Mouse (Mus musculus): ENCODE data around the gene Ubqln4. TPM values are rescaled to one million over a fixed set of nuclear protein-coding genes. Genes with fewer than 3 reads are reported as not detected.

The Ubqln4 gene
- total and polyA plus RNA-seq, 3 experiments = 22.8 to 62.2 (median 39.6) TPM

- H3K27ac ChIP-seq (ENCODE audit: insufficient read depth, low read depth) = no peak overlapping the region
- peak; percentile 73 for DNase-seq (ENCODE audit: extremely low read depth)
- in situ Hi-C loops (cut with MboI; ENCODE audit: low pct_ligation_motif_present, low pct_unique_long_range_greater_than_20kb, low sequenced_read_pairs) = loop anchor here (25.0 kb wide), 1 partner anchor 121 kb away; no protein-coding TSS in a partner anchor
- peaks cover 8% of the 10 kb centered on the region for H3K27me3 ChIP-seq (replicated peaks)
- H3K9ac ChIP-seq (ENCODE audit: insufficient read depth, low read depth) = peak overlapping the region; percentile 39
- dilution Hi-C loops (cut with MboI; ENCODE audit: extremely low pct_ligation_motif_present, extremely low pct_unique_long_range_greater_than_20kb, low sequenced_read_pairs) = no loop called here
- H3K36me3 ChIP-seq (replicated peaks in 1 of 2; ENCODE audit: control insufficient read depth in 1 of 2, insufficient read depth in 1 of 2, low read length in 1 of 2) = no peaks in the 10 kb centered on the region
- H3K4me1 ChIP-seq (ENCODE audit: control insufficient read depth in 1 of 2, insufficient read depth in 2 of 2) = peaks cover 18 to 56% of the 10 kb centered on the region in 2 experiments
- H3K79me2 ChIP-seq (replicated peaks; ENCODE audit: control insufficient read depth, extremely low read depth, insufficient read depth, poor library complexity, severe bottlenecking) = no peaks in the 10 kb centered on the region
- H3K4me2 ChIP-seq (ENCODE audit: insufficient read depth, low read depth, poor library complexity, severe bottlenecking) = peak overlapping the region; percentile 84
- no peaks in the 10 kb centered on the region for H3K9me3 ChIP-seq (replicated peaks; ENCODE audit: low read length)
- H3K4me3 ChIP-seq (replicated peaks in 1 of 3; ENCODE audit: low read depth in 2 of 3, low read length in 2 of 3, poor library complexity in 1 of 3) = peak overlapping the region in 1 of 3 experiments; percentile 18
- no peak for TF ChIP-seq RAD21 (IDR thresholded peaks at IDR 0.05; ENCODE audit: low read depth, low read length)
- 0 out of 2 replicates have a peak, but pooled peaks have one; percentile 29 for TF ChIP-seq MYC (IDR thresholded peaks at IDR 0.05; ENCODE audit: low read depth, low read length)
- TF ChIP-seq MAZ (IDR thresholded peaks at IDR 0.05; ENCODE audit: low read depth, low read length) = 0 out of 2 replicates have a peak, but pooled peaks have one; percentile 39
- TF ChIP-seq ELF1 (IDR thresholded peaks at IDR 0.05; ENCODE audit: low read depth, low read length) = no peak
- TF ChIP-seq ZKSCAN1 (IDR thresholded peaks at IDR 0.05; ENCODE audit: borderline replicate concordance, low read depth, low read length) = no peak
- TF ChIP-seq TCF12 (IDR thresholded peaks at IDR 0.05; ENCODE audit: low read depth, low read length) = peak; percentile 72
- TF ChIP-seq MEF2A (IDR thresholded peaks at IDR 0.05; ENCODE audit: borderline replicate concordance, low read depth, low read length) = peak; percentile 50; the same call in 1 of the 2 replicates
- TF ChIP-seq MXI1 (IDR thresholded peaks at IDR 0.05; ENCODE audit: low read depth, low read length) = 0 out of 2 replicates have a peak, but pooled peaks have one; percentile 16
- TF ChIP-seq JUN (IDR thresholded peaks at IDR 0.05; ENCODE audit: insufficient read depth, low read depth, low read length) = no peak
- no peak for TF ChIP-seq CHD2 (IDR thresholded peaks at IDR 0.05; ENCODE audit: low read length)
- TF ChIP-seq IRF4 (IDR thresholded peaks at IDR 0.05; ENCODE audit: low read depth, low read length) = peak; percentile 53; the same call in 1 of the 2 replicates
- no peak for TF ChIP-seq ZC3H11A (IDR thresholded peaks at IDR 0.05; ENCODE audit: low read depth, low read length)
- no peak for TF ChIP-seq ZNF384 (IDR thresholded peaks at IDR 0.05; ENCODE audit: low read depth, low read length)
- TF ChIP-seq RCOR1 (conservative IDR thresholded peaks at IDR 0.05; ENCODE audit: low read depth, low read length) = 0 out of 2 replicates have a peak, but pooled peaks have one; percentile 17
- no peak for TF ChIP-seq KAT2A (IDR thresholded peaks at IDR 0.05; ENCODE audit: insufficient replicate concordance, low read length)
- no peak for TF ChIP-seq CHD1 (IDR thresholded peaks at IDR 0.05; ENCODE audit: low read depth, low read length)
- peak; percentile 72 for TF ChIP-seq BHLHE40 (IDR thresholded peaks at IDR 0.05; ENCODE audit: low read depth, low read length)
- TF ChIP-seq MAFK (IDR thresholded peaks at IDR 0.05; ENCODE audit: insufficient replicate concordance, low read length) = no peak
- no peak for TF ChIP-seq USF2 (conservative IDR thresholded peaks at IDR 0.05; ENCODE audit: low read depth, low read length)
- peak; percentile 53; the same call in 1 of the 2 replicates for TF ChIP-seq TBP (conservative IDR thresholded peaks at IDR 0.05; ENCODE audit: low read depth, low read length)
- TF ChIP-seq EP300 (IDR thresholded peaks at IDR 0.05; ENCODE audit: low read length) = peak; percentile 79
- no peak for TF ChIP-seq POLR2AphosphoS2 (IDR thresholded peaks at IDR 0.05; ENCODE audit: low read depth, low read length)
- no peak for TF ChIP-seq CTCF (conservative IDR thresholded peaks at IDR 0.05 in 1 of 2, IDR thresholded peaks at IDR 0.05 in 1 of 2; ENCODE audit: low read depth in 2 of 2, low read length in 2 of 2)
- no peak for TF ChIP-seq NELFE (IDR thresholded peaks at IDR 0.05; ENCODE audit: low read depth, low read length)
- TF ChIP-seq JUND (conservative IDR thresholded peaks at IDR 0.05; ENCODE audit: low read depth, low read length) = no peak
Measured at GRCm38 (mm10) chr3:88615902-88616391, 62.4 kb downstream of the Ubqln4 start.

All from CH12.LX (cell line).